Mouse (Mus musculus) lung, postnatal 0 days (tissue): ENCODE measurements around the gene Uox.

Experiments
- CTCF ChIP-seq: IDR thresholded peaks from 2 replicates; pipeline ENCODE4 v1.5.1; 2016; ENCODE audit warnings: antibody characterized with exemption, mild to moderate bottlenecking
- EP300 ChIP-seq: IDR thresholded peaks from 2 replicates; pipeline ENCODE4 v1.6.1; 2016; ENCODE audit warnings: antibody characterized with exemption, mild to moderate bottlenecking, control low read depth

- no peak for TF ChIP-seq EP300
- no peak for TF ChIP-seq CTCF
These were observed 21.4 kb downstream of the Uox start for GRCm38 (mm10) chr3:146591601-146592000.
